Mouse (Mus musculus) embryonic facial prominence, embryonic 13.5 days (tissue): ENCODE measurements at regions not wholly inside any gene's neighbourhood (a gene's known extent, or its start where the extent isn't known, plus 50 kb on each side); places are given as distances from the start of the nearest gene placed in this dataset.

Experiments used
- ATAC-seq: fragments of 200-750 bp; cut with Nextera tagmentation; 2 replicates; pipeline ENCODE4 v1.8.0; 2017; ENCODE audit warnings: low read depth; ENCODE audit not compliant: insufficient number of reproducible peaks, insufficient read depth, low FRiP score, low TSS enrichment
- H3K27ac ChIP-seq: fragments of 300-500 bp; sonication (generic); 2 replicates; pipeline ENCODE4 v1.5.1; 2015; ENCODE audit warnings: moderate library complexity, mild to moderate bottlenecking, inconsistent platforms
- H3K27me3 ChIP-seq: fragments of 300-500 bp; sonication (generic); 2 replicates; pipeline ENCODE4 v1.6.1; 2015; ENCODE audit warnings: mild to moderate bottlenecking, inconsistent platforms
- H3K36me3 ChIP-seq: fragments of 300-500 bp; sonication (generic); 2 replicates; pipeline ENCODE4 v1.6.1; 2015; ENCODE audit warnings: mild to moderate bottlenecking, inconsistent platforms
- H3K4me1 ChIP-seq: fragments of 300-500 bp; sonication (generic); 2 replicates; pipeline ENCODE4 v1.6.1; 2015; ENCODE audit warnings: inconsistent platforms
- H3K4me2 ChIP-seq: fragments of 300-500 bp; sonication (generic); 2 replicates; pipeline ENCODE4 v1.6.1; 2015; ENCODE audit warnings: moderate library complexity, mild to moderate bottlenecking, inconsistent platforms
- H3K4me3 ChIP-seq: fragments of 300-500 bp; sonication (generic); 2 replicates; pipeline ENCODE4 v1.5.1; 2015; ENCODE audit warnings: mild to moderate bottlenecking, inconsistent platforms
- H3K9ac ChIP-seq: fragments of 300-500 bp; sonication (generic); 2 replicates; pipeline ENCODE4 v1.6.1; 2015; ENCODE audit warnings: mild to moderate bottlenecking, inconsistent platforms
- H3K9me3 ChIP-seq: fragments of 300-500 bp; sonication (generic); 2 replicates; pipeline ENCODE4 v1.6.1; 2016; ENCODE audit warnings: inconsistent platforms
- WGBS: fragments of 180-500 bp; shearing (Covaris S2); methylation state at CpG from one replicate; pipeline ENCODE4 v1.1.7; 2015; ENCODE audit warnings: mixed read lengths; 5-methylcytosine and 5-hydroxymethylcytosine counted together

- Histone ChIP-seq H3K27me3 (no peaks in the 10 kb centered on the region), H3K27ac (no peak overlapping the region), H3K4me2 (no peak overlapping the region), H3K9me3 (no peaks in the 10 kb centered on the region), H3K4me3 (no peak overlapping the region), H3K36me3 (no peaks in the 10 kb centered on the region), H3K9ac (no peak overlapping the region), H3K4me1 (no peaks in the 10 kb centered on the region)
- ATAC-seq, result no peak
- WGBS, result 41% methylated on average over 5 of the region's 5 CpGs
These were observed 54.5 kb upstream of the Meis1 start for GRCm38 (mm10) chr11:19073265-19073664.

DNA sequence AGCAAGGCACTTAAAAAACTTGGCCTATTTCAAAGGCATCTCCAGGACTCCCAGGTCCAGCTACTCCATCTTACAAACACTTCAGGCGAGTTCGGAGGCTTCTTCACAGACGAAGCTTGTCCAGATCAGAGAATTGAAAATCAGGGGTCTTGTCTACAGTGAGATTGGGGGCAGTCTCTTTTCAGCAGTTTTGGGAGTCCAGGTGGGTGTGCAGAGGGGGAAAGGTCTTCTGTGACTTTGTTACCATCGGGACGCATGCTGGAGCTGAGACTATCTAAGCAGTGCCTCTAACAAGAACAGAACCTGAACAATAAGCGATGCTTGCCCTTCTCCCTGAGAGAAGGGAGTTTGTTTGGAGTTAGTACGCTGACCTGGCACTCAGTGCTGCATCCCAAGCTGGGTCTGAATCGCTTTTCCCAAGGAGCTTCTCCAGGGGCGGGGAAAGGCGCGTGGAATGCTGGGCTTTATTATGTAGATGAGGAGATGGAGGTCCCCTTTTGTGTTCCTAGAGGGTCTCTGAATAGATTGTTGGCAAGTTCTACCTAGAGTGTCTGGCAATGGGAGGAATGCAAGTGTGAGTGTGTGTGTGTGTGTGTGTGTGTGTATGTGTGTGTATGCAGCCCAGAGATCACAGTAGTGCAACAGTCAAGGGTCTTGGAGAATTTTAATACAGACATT is 55.2 kb upstream of the Meis1 start:
- Histone ChIP-seq H3K4me3 (no peak overlapping the region), H3K36me3 (no peaks in the 10 kb centered on the region), H3K27ac (no peak overlapping the region), H3K9me3 (no peaks in the 10 kb centered on the region), H3K27me3 (no peaks in the 10 kb centered on the region), H3K4me1 (no peaks in the 10 kb centered on the region), H3K9ac (no peak overlapping the region), H3K4me2 (no peak overlapping the region)
- ATAC-seq, result no peak
- 53% methylated on average over 11 of the region's 11 CpGs for WGBS

- no peaks in the 10 kb centered on the region for H3K9me3 ChIP-seq
- H3K9ac ChIP-seq, result no peak overlapping the region
- H3K36me3 ChIP-seq, result no peaks in the 10 kb centered on the region
- H3K27ac ChIP-seq, result no peak overlapping the region; the same call in 1 of the 2 replicates
- peak overlapping the region; percentile 14; the same call in 1 of the 2 replicates for H3K4me2 ChIP-seq
- no peak for ATAC-seq
- H3K27me3 ChIP-seq, result no peaks in the 10 kb centered on the region
- 51% methylated on average over 15 of the region's 15 CpGs for WGBS
- H3K4me1 ChIP-seq, result peaks cover 9% of the 10 kb centered on the region; the same call in 1 of the 2 replicates
- no peak overlapping the region for H3K4me3 ChIP-seq
These were observed 72.5 kb upstream of the Meis1 start for GRCm38 (mm10) chr11:19091101-19091857.

- H3K4me3 ChIP-seq, result no peak overlapping the region
- H3K4me2 ChIP-seq, result no peak overlapping the region
- peaks cover 9% of the 10 kb centered on the region; the same call in 1 of the 2 replicates for H3K4me1 ChIP-seq
- no peaks in the 10 kb centered on the region for H3K9me3 ChIP-seq
- no peaks in the 10 kb centered on the region for H3K36me3 ChIP-seq
- no peak for ATAC-seq
- H3K27me3 ChIP-seq, result no peaks in the 10 kb centered on the region
- no peak overlapping the region for H3K27ac ChIP-seq
- H3K9ac ChIP-seq, result no peak overlapping the region
- 66% methylated on average over 9 of the region's 9 CpGs for WGBS
These were observed 74.4 kb upstream of the Meis1 start for GRCm38 (mm10) chr11:19092967-19093745.

DNA sequence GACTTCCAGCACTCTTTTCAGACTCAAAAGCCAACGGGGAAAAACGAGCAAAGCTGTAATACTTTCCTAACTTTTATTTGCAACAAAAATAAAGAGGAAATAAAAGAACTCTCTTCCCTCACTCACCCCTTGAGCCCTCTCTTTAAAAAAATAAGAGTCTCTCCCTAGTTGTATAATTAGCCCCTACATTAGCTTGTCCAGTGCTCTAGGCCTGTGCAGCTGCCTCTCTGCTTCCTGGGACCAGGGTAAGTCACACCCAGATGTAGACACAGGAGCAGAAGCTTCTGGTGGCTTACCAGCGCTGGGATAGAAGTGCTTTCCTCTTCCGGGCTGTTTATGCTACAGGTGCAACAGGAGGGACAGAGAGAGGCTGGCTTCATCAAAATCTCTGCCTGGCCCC is 75.0 kb upstream of the Meis1 start:
- Histone ChIP-seq H3K27ac (no peak overlapping the region), H3K27me3 (no peaks in the 10 kb centered on the region), H3K4me2 (no peak overlapping the region), H3K36me3 (no peaks in the 10 kb centered on the region), H3K4me1 (peaks cover 9% of the 10 kb centered on the region; the same call in 1 of the 2 replicates), H3K4me3 (no peak overlapping the region), H3K9ac (no peak overlapping the region), H3K9me3 (no peaks in the 10 kb centered on the region)
- no peak for ATAC-seq
- WGBS, result 66% methylated on average over 4 of the region's 4 CpGs

DNA sequence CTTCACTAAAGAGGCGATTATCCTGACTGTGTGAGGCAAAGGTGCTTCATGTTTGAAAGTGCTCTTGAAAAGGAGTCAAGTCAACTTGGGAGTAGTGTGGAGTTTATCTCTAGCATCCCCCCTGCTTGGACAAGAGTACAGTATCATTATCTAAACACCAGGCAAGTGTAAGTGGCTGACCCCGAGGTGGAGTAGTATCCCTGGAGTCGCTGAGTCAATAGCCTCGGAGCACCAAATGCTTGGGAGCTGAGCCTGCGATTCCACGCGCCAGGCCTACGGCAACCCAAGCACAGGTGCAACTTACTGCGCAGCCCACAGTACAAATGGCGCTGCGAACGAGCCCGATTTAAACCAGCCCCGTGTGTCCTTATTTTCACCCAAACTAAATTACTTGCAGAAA is 75.4 kb upstream of the Meis1 start:
- no peak overlapping the region for H3K4me3 ChIP-seq
- H3K9me3 ChIP-seq, result no peaks in the 10 kb centered on the region
- ATAC-seq, result no peak
- 0 out of 2 replicates have a peak overlapping the region, but pooled peaks have one; percentile 39 for H3K27ac ChIP-seq
- peaks cover 9% of the 10 kb centered on the region; the same call in 1 of the 2 replicates for H3K4me1 ChIP-seq
- H3K4me2 ChIP-seq, result no peak overlapping the region
- no peaks in the 10 kb centered on the region for H3K27me3 ChIP-seq
- no peak overlapping the region for H3K9ac ChIP-seq
- 64% methylated on average over 14 of the region's 14 CpGs for WGBS
- no peaks in the 10 kb centered on the region for H3K36me3 ChIP-seq

GRCm38 (mm10) chr11:19102981-19103568 is 84.3 kb upstream of the Meis1 start:
- Histone ChIP-seq H3K9me3 (no peaks in the 10 kb centered on the region), H3K4me2 (no peak overlapping the region), H3K36me3 (no peaks in the 10 kb centered on the region), H3K4me3 (no peak overlapping the region), H3K4me1 (peaks cover 4% of the 10 kb centered on the region; the same call in 1 of the 2 replicates), H3K27me3 (no peaks in the 10 kb centered on the region), H3K27ac (no peak overlapping the region), H3K9ac (no peak overlapping the region)
- ATAC-seq, result no peak; the same call in 1 of the 2 replicates
- 39% methylated on average over 7 of the region's 7 CpGs for WGBS

DNA sequence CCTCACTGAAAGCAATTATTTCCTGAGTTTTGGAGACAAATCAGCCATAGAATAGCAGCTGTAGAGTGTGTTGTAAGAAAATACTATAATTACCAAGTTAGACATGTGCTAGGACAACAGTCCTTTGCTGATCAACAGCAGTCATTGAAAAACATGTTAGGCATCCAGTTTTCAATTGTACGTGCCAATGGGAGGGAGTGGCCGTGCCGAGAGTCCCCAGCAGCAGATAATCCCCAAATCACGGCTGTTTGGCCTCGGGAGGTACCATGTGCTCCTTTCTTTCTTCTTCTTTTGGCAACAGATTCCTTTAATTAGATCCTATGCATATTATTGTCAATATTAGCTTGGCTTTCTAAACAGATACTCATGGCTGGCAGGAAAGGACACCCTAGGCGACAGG is 88.4 kb upstream of the Meis1 start:
- Histone ChIP-seq H3K4me2 (no peak overlapping the region), H3K9ac (no peak overlapping the region), H3K27ac (no peak overlapping the region), H3K9me3 (no peaks in the 10 kb centered on the region), H3K4me1 (peaks cover 20% of the 10 kb centered on the region), H3K36me3 (no peaks in the 10 kb centered on the region), H3K4me3 (no peak overlapping the region), H3K27me3 (no peaks in the 10 kb centered on the region)
- WGBS, result 45% methylated on average over 6 of the region's 6 CpGs
- no peak for ATAC-seq

- WGBS, result 36% methylated on average over 4 of the region's 4 CpGs
- ATAC-seq, result no peak
- Histone ChIP-seq H3K4me1 (peaks cover 21% of the 10 kb centered on the region), H3K36me3 (no peaks in the 10 kb centered on the region), H3K9me3 (no peaks in the 10 kb centered on the region), H3K27me3 (no peaks in the 10 kb centered on the region), H3K9ac (no peak overlapping the region), H3K4me3 (no peak overlapping the region), H3K27ac (peak overlapping the region; percentile 28; the same call in 1 of the 2 replicates), H3K4me2 (no peak overlapping the region)
These were observed 90.3 kb upstream of the Meis1 start for GRCm38 (mm10) chr11:19109055-19109454.

DNA sequence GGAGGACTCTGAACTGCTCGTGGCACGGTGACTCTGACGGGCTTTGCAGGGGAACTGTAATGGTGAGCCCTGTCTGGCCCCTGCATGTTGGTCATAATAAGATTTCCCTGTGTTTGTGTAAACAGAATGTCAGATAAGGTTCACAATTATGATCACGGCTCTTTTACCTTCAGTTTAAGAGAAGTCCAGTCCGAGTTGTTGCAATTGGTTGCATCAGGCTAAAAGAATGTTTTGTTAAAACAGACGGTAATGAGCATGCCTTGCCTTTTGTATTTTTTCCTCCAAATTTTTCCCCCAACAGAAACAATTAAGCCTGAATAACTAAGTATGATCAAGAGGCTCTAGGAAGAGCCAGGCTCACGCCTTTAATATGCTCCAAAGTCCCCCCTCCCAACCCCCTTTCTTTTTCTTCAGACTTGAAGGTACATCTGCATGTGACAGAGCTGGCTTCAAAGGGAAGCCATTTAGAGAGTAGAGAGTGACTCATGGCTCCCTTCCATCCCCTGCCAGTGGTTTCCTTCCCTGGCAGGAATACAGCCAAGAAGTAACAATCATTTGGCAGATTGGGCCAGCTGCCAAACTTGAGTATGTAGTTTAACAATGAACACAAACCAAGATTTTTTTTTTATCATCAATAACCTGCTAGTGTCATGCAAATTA is 93.3 kb upstream of the Meis1 start:
- H3K4me1 ChIP-seq, result peaks cover 20% of the 10 kb centered on the region
- H3K27ac ChIP-seq, result no peak overlapping the region
- no peaks in the 10 kb centered on the region for H3K9me3 ChIP-seq
- no peaks in the 10 kb centered on the region for H3K27me3 ChIP-seq
- no peak overlapping the region for H3K4me3 ChIP-seq
- H3K4me2 ChIP-seq, result no peak overlapping the region
- no peak for ATAC-seq
- no peak overlapping the region for H3K9ac ChIP-seq
- no peaks in the 10 kb centered on the region for H3K36me3 ChIP-seq
- 63% methylated on average over 7 of the region's 7 CpGs for WGBS

DNA sequence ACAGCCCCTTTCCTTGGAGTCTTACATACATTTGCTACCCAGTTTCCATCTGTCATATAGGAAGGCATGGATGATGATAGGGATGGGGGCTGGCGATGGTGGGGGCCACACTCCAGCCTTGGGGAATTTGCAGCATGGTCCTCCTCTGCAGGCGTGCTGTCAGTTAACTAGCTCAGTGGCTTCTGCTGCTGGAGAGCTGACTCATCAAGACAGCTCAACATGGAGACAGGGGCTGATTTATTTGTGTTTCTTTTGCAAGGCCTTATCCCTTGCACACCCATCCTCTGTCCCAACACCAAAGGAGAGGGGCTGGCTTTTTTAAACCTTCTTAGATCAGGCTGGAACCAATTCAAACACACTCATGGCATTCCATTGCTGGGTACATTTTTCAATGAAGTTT is 98.3 kb upstream of the Meis1 start:
- 72% methylated on average over 2 of the region's 2 CpGs for WGBS
- Histone ChIP-seq H3K4me2 (no peak overlapping the region), H3K27ac (no peak overlapping the region), H3K9ac (no peak overlapping the region), H3K36me3 (no peaks in the 10 kb centered on the region), H3K9me3 (no peaks in the 10 kb centered on the region), H3K27me3 (no peaks in the 10 kb centered on the region), H3K4me1 (peaks cover 39% of the 10 kb centered on the region), H3K4me3 (no peak overlapping the region)
- no peak for ATAC-seq
